In genomic region chr4:13206679-13207553, GRCm38 (mm10) we compare ENCODE assay signal across 9 mouse cellular contexts.
A peak's percentile ranks its signal among the peaks of the same experiment; 100 is the strongest.
DNase-seq lines count a peak whose midpoint lies in the region; ATAC-seq and TF ChIP-seq lines count a peak whose summit lies in the region.
"Had no signal": no experiment of that assay in that cellular context is flagged by ENCODE, and none has a peak within 500 bp of the region (broad histone marks: within the 10 kb centered on the region; RNA-seq: fewer than 3 reads in every experiment).

No protein-coding gene starts in this region.

- DNase-seq in lung, adult 2 months, result no peak
- peak; percentile 87 for DNase-seq in forebrain, postnatal 0 days
- DNase-seq in midbrain, embryonic 10.5 days (ENCODE audit: low spot score), result peak; percentile 15
- DNase-seq in telencephalon, adult 2 months (ENCODE audit: low read depth, low spot score), result peak; percentile 80
- no peak for DNase-seq in c-Kit-positive CD71-positive TER-119-positive erythroid progenitor cells, embryonic 14.5 days (ENCODE audit: low spot score)

- H3K9me3 ChIP-seq in lung, embryonic 15.5 days, result no peaks in the 10 kb centered on the region
- no peaks in the 10 kb centered on the region for H3K9me3 ChIP-seq in forebrain, postnatal 0 days (ENCODE audit: low read length)
- no peaks in the 10 kb centered on the region for H3K9me3 ChIP-seq in intestine, postnatal 0 days (ENCODE audit: control insufficient read depth)
- no peaks in the 10 kb centered on the region for H3K9me3 ChIP-seq in midbrain, embryonic 10.5 days (replicated peaks)

- no peaks in the 10 kb centered on the region for H3K27me3 ChIP-seq in lung, embryonic 15.5 days
- H3K27me3 ChIP-seq in forebrain, postnatal 0 days (ENCODE audit: insufficient read depth, low read length), result no peaks in the 10 kb centered on the region
- H3K27me3 ChIP-seq in intestine, postnatal 0 days (replicated peaks; ENCODE audit: control insufficient read depth, insufficient read depth, low read length), result no peaks in the 10 kb centered on the region
- no peaks in the 10 kb centered on the region for H3K27me3 ChIP-seq in midbrain, embryonic 10.5 days (ENCODE audit: low read depth, poor library complexity, severe bottlenecking)

- WGBS in lung, embryonic 15.5 days, result 19% methylated on average over 11 of the region's 11 CpGs
- WGBS in lung, adult 2 months, result 28% methylated on average over 11 of the region's 11 CpGs
- WGBS in forebrain, postnatal 0 days, result 7% methylated on average over 11 of the region's 11 CpGs
- WGBS in intestine, postnatal 0 days, result 41% methylated on average over 11 of the region's 11 CpGs
- WGBS in midbrain, embryonic 10.5 days, result 42% methylated on average over 11 of the region's 11 CpGs

- no peak for ATAC-seq in lung, embryonic 15.5 days (ENCODE audit: borderline replicate concordance, extremely low read depth, low FRiP score, low TSS enrichment)
- peak; percentile 94 for ATAC-seq in forebrain, postnatal 0 days
- ATAC-seq in intestine, postnatal 0 days, result no peak
- no peak for ATAC-seq in activated CD4-positive, CD25-positive, alpha-beta regulatory T cell, adult 4 months

- peak overlapping the region; percentile 43 for H3K4me2 ChIP-seq in lung, embryonic 15.5 days
- peak overlapping the region; percentile 45 for H3K4me2 ChIP-seq in forebrain, postnatal 0 days (ENCODE audit: low read depth)
- peak overlapping the region; percentile 41 for H3K4me2 ChIP-seq in intestine, postnatal 0 days (replicated peaks; ENCODE audit: low read depth)

- TF ChIP-seq CTCF in lung, adult 2 months (IDR thresholded peaks at IDR 0.05; ENCODE audit: insufficient read depth, low read length), result no peak
- TF ChIP-seq CTCF in forebrain, postnatal 0 days (IDR thresholded peaks at IDR 0.05; ENCODE audit: low read depth), result no peak
- no peak for TF ChIP-seq CTCF in intestine, postnatal 0 days (IDR thresholded peaks at IDR 0.05; ENCODE audit: low read depth)

- no peaks in the 10 kb centered on the region for H3K36me3 ChIP-seq in lung, embryonic 15.5 days
- no peaks in the 10 kb centered on the region for H3K36me3 ChIP-seq in forebrain, postnatal 0 days (ENCODE audit: insufficient read depth)
- H3K36me3 ChIP-seq in intestine, postnatal 0 days (ENCODE audit: control insufficient read depth, insufficient read depth), result no peaks in the 10 kb centered on the region
- no peaks in the 10 kb centered on the region for H3K36me3 ChIP-seq in midbrain, embryonic 10.5 days

- H3K9ac ChIP-seq in lung, embryonic 15.5 days, result no peak overlapping the region
- no peak overlapping the region for H3K9ac ChIP-seq in forebrain, postnatal 0 days
- no peak overlapping the region for H3K9ac ChIP-seq in intestine, postnatal 0 days (ENCODE audit: low read depth, low read length)
- H3K9ac ChIP-seq: liver, embryonic 14.5 days had no signal

- H3K27ac ChIP-seq in lung, embryonic 15.5 days, result no peak overlapping the region
- peak overlapping the region; percentile 68 for H3K27ac ChIP-seq in forebrain, postnatal 0 days (ENCODE audit: low read depth, low read length)
- no peak overlapping the region for H3K27ac ChIP-seq in intestine, postnatal 0 days (ENCODE audit: low read depth, low read length)
- H3K27ac ChIP-seq in midbrain, embryonic 10.5 days (replicated peaks), result no peak overlapping the region
- H3K27ac ChIP-seq: liver, embryonic 14.5 days had no signal

- peak overlapping the region; percentile 10; the same call in 1 of the 2 replicates for H3K4me3 ChIP-seq in lung, embryonic 15.5 days
- no peak overlapping the region for H3K4me3 ChIP-seq in lung, adult 2 months (replicated peaks; ENCODE audit: extremely low read depth, low read depth, low read length)
- H3K4me3 ChIP-seq in forebrain, postnatal 0 days (ENCODE audit: low read depth, low read length), result peak overlapping the region; percentile 14
- H3K4me3 ChIP-seq in intestine, postnatal 0 days (ENCODE audit: low read depth, low read length), result no peak overlapping the region
- H3K4me3 ChIP-seq in midbrain, embryonic 10.5 days, result peak overlapping the region; percentile 23; the same call in 1 of the 2 replicates

- no peak for TF ChIP-seq POLR2A in lung, adult 2 months (IDR thresholded peaks at IDR 0.05; ENCODE audit: borderline replicate concordance, extremely low read depth, low read depth, low read length)

- H3K4me1 ChIP-seq in lung, embryonic 15.5 days, result no peaks in the 10 kb centered on the region
- H3K4me1 ChIP-seq in lung, adult 2 months (ENCODE audit: control insufficient read depth, insufficient read depth, low read length), result no peaks in the 10 kb centered on the region
- H3K4me1 ChIP-seq in forebrain, postnatal 0 days (ENCODE audit: insufficient read depth), result no peaks in the 10 kb centered on the region
- no peaks in the 10 kb centered on the region for H3K4me1 ChIP-seq in intestine, postnatal 0 days (replicated peaks; ENCODE audit: control insufficient read depth, insufficient read depth, low read length)
- peaks cover 8% of the 10 kb centered on the region for H3K4me1 ChIP-seq in midbrain, embryonic 10.5 days

Comparison
In these comparisons a context has a peak if more than half of its experiments do, and no peak if none do; other contexts are left out.
1. H3K4me3 ChIP-seq: peak in lung, embryonic 15.5 days (single experiment), forebrain, postnatal 0 days (single experiment) and midbrain, embryonic 10.5 days (single experiment); none in lung, adult 2 months (single experiment) and intestine, postnatal 0 days (single experiment).
2. DNase-seq: peak in forebrain, postnatal 0 days (single experiment), midbrain, embryonic 10.5 days (single experiment) and telencephalon, adult 2 months (single experiment); none in lung, adult 2 months (single experiment) and c-Kit-positive CD71-positive TER-119-positive erythroid progenitor cells, embryonic 14.5 days (single experiment).
3. Peak in every context shown above with its lines, with median percentiles within 50 percentile points of each other: H3K4me2 ChIP-seq.